Mouse (Mus musculus): ENCODE results near the gene Crim1. TPM values are rescaled to one million over a fixed set of nuclear protein-coding genes. Genes with fewer than 3 reads are reported as not detected.
A peak's percentile ranks its signal among the peaks of the same experiment; 100 is the strongest.

The Crim1 gene
- polyA plus RNA-seq, 1 experiment from 2014 or later: 2.6 TPM

GRCm38 (mm10) chr17:78403804-78404203, 203.8 kb downstream of the Crim1 start:
- Histone ChIP-seq H3K27ac (replicated peaks in 1 of 2; ENCODE audit: control insufficient read depth in 1 of 2, insufficient read depth in 1 of 2, low read depth in 2 of 2, low read length in 2 of 2) (peak overlapping the region; percentile 43 to 51), H3K9ac (ENCODE audit: low read length) (no peak overlapping the region), H3K27me3 (ENCODE audit: control insufficient read depth, insufficient read depth, low read length) (no peaks in the 10 kb centered on the region), H3K4me2 (ENCODE audit: low read length) (no peak overlapping the region), H3K36me3 (ENCODE audit: control insufficient read depth, insufficient read depth, low read length) (peaks cover 43% of the 10 kb centered on the region), H3K4me3 (ENCODE audit: control insufficient read depth in 1 of 2, insufficient read depth in 1 of 2, low read depth in 1 of 2, low read length in 2 of 2) (no peak overlapping the region), H3K4me1 (ENCODE audit: control insufficient read depth in 2 of 2, insufficient read depth in 2 of 2, low read length in 2 of 2) (peaks cover 13 to 25% of the 10 kb centered on the region in 2 experiments), H3K9me3 (ENCODE audit: control insufficient read depth, low read length) (no peaks in the 10 kb centered on the region)
- 25% methylated on average over 9 of the region's 9 CpGs for WGBS
- peak; percentile 61 for ATAC-seq (ENCODE audit: insufficient number of reproducible peaks, insufficient read depth, low FRiP score, low read depth)

- Histone ChIP-seq H3K27me3 (ENCODE audit: control insufficient read depth, insufficient read depth, low read length) (no peaks in the 10 kb centered on the region), H3K4me3 (ENCODE audit: control insufficient read depth in 1 of 2, insufficient read depth in 1 of 2, low read depth in 1 of 2, low read length in 2 of 2) (no peak overlapping the region), H3K9ac (ENCODE audit: low read length) (no peak overlapping the region), H3K9me3 (ENCODE audit: control insufficient read depth, low read length) (no peaks in the 10 kb centered on the region), H3K27ac (replicated peaks in 1 of 2; ENCODE audit: control insufficient read depth in 1 of 2, insufficient read depth in 1 of 2, low read depth in 2 of 2, low read length in 2 of 2) (no peak overlapping the region), H3K4me2 (ENCODE audit: low read length) (no peak overlapping the region), H3K36me3 (ENCODE audit: control insufficient read depth, insufficient read depth, low read length) (peaks cover 39% of the 10 kb centered on the region), H3K4me1 (ENCODE audit: control insufficient read depth in 2 of 2, insufficient read depth in 2 of 2, low read length in 2 of 2) (peaks cover 12 to 22% of the 10 kb centered on the region in 2 experiments)
- WGBS: 83% methylated on average over 3 of the region's 3 CpGs
- ATAC-seq (ENCODE audit: insufficient number of reproducible peaks, insufficient read depth, low FRiP score, low read depth): no peak
Observed at GRCm38 (mm10) chr17:78405336-78405735, 205.3 kb downstream of the Crim1 start.

GRCm38 (mm10) chr17:78406854-78407253, 206.8 kb downstream of the Crim1 start:
- Histone ChIP-seq H3K4me1 (ENCODE audit: control insufficient read depth in 2 of 2, insufficient read depth in 2 of 2, low read length in 2 of 2) (peaks cover 7 to 16% of the 10 kb centered on the region in 2 experiments), H3K27ac (replicated peaks in 1 of 2; ENCODE audit: control insufficient read depth in 1 of 2, insufficient read depth in 1 of 2, low read depth in 2 of 2, low read length in 2 of 2) (peak overlapping the region; percentile 28 to 72), H3K27me3 (ENCODE audit: control insufficient read depth, insufficient read depth, low read length) (no peaks in the 10 kb centered on the region), H3K4me2 (ENCODE audit: low read length) (no peak overlapping the region), H3K4me3 (ENCODE audit: control insufficient read depth in 1 of 2, insufficient read depth in 1 of 2, low read depth in 1 of 2, low read length in 2 of 2) (no peak overlapping the region), H3K9ac (ENCODE audit: low read length) (no peak overlapping the region), H3K36me3 (ENCODE audit: control insufficient read depth, insufficient read depth, low read length) (peaks cover 43% of the 10 kb centered on the region), H3K9me3 (ENCODE audit: control insufficient read depth, low read length) (no peaks in the 10 kb centered on the region)
- WGBS: 74% methylated on average over 10 of the region's 10 CpGs
- no peak for ATAC-seq (ENCODE audit: insufficient number of reproducible peaks, insufficient read depth, low FRiP score, low read depth)

- H3K27ac ChIP-seq (replicated peaks in 1 of 2; ENCODE audit: control insufficient read depth in 1 of 2, insufficient read depth in 1 of 2, low read depth in 2 of 2, low read length in 2 of 2): no peak overlapping the region
- H3K9ac ChIP-seq (ENCODE audit: low read length): no peak overlapping the region
- no peak overlapping the region for H3K4me3 ChIP-seq (ENCODE audit: control insufficient read depth in 1 of 2, insufficient read depth in 1 of 2, low read depth in 1 of 2, low read length in 2 of 2)
- no peaks in the 10 kb centered on the region for H3K27me3 ChIP-seq (ENCODE audit: control insufficient read depth, insufficient read depth, low read length)
- no peaks in the 10 kb centered on the region for H3K9me3 ChIP-seq (ENCODE audit: control insufficient read depth, low read length)
- ATAC-seq (ENCODE audit: insufficient number of reproducible peaks, insufficient read depth, low FRiP score, low read depth): no peak
- peaks cover 44% of the 10 kb centered on the region for H3K36me3 ChIP-seq (ENCODE audit: control insufficient read depth, insufficient read depth, low read length)
- H3K4me2 ChIP-seq (ENCODE audit: low read length): no peak overlapping the region
- H3K4me1 ChIP-seq (ENCODE audit: control insufficient read depth in 2 of 2, insufficient read depth in 2 of 2, low read length in 2 of 2): peaks cover 7 to 15% of the 10 kb centered on the region in 2 experiments
- WGBS: 14% methylated on average over 4 of the region's 4 CpGs
Observed at GRCm38 (mm10) chr17:78407581-78407980, 207.5 kb downstream of the Crim1 start.

- no peak overlapping the region for H3K4me3 ChIP-seq (ENCODE audit: control insufficient read depth in 1 of 2, insufficient read depth in 1 of 2, low read depth in 1 of 2, low read length in 2 of 2)
- H3K4me2 ChIP-seq (ENCODE audit: low read length): no peak overlapping the region
- 87% methylated on average over 10 of the region's 10 CpGs for WGBS
- no peak overlapping the region for H3K9ac ChIP-seq (ENCODE audit: low read length)
- ATAC-seq (ENCODE audit: insufficient number of reproducible peaks, insufficient read depth, low FRiP score, low read depth): no peak
- H3K9me3 ChIP-seq (ENCODE audit: control insufficient read depth, low read length): no peaks in the 10 kb centered on the region
- peaks cover 7 to 15% of the 10 kb centered on the region in 2 experiments for H3K4me1 ChIP-seq (ENCODE audit: control insufficient read depth in 2 of 2, insufficient read depth in 2 of 2, low read length in 2 of 2)
- H3K27me3 ChIP-seq (ENCODE audit: control insufficient read depth, insufficient read depth, low read length): no peaks in the 10 kb centered on the region
- no peak overlapping the region for H3K27ac ChIP-seq (replicated peaks in 1 of 2; ENCODE audit: control insufficient read depth in 1 of 2, insufficient read depth in 1 of 2, low read depth in 2 of 2, low read length in 2 of 2)
- H3K36me3 ChIP-seq (ENCODE audit: control insufficient read depth, insufficient read depth, low read length): peaks cover 42% of the 10 kb centered on the region
Observed at GRCm38 (mm10) chr17:78408386-78408785, 208.3 kb downstream of the Crim1 start.

GRCm38 (mm10) chr17:78409900-78410299, 209.9 kb downstream of the Crim1 start:
- H3K9me3 ChIP-seq (ENCODE audit: control insufficient read depth, low read length): no peaks in the 10 kb centered on the region
- peaks cover 36% of the 10 kb centered on the region for H3K36me3 ChIP-seq (ENCODE audit: control insufficient read depth, insufficient read depth, low read length)
- no peak for ATAC-seq (ENCODE audit: insufficient number of reproducible peaks, insufficient read depth, low FRiP score, low read depth)
- 74% methylated on average over 2 of the region's 2 CpGs for WGBS
- H3K27ac ChIP-seq (replicated peaks in 1 of 2; ENCODE audit: control insufficient read depth in 1 of 2, insufficient read depth in 1 of 2, low read depth in 2 of 2, low read length in 2 of 2): no peak overlapping the region
- H3K4me2 ChIP-seq (ENCODE audit: low read length): no peak overlapping the region
- H3K27me3 ChIP-seq (ENCODE audit: control insufficient read depth, insufficient read depth, low read length): no peaks in the 10 kb centered on the region
- no peak overlapping the region for H3K4me3 ChIP-seq (ENCODE audit: control insufficient read depth in 1 of 2, insufficient read depth in 1 of 2, low read depth in 1 of 2, low read length in 2 of 2)
- H3K4me1 ChIP-seq (ENCODE audit: control insufficient read depth in 2 of 2, insufficient read depth in 2 of 2, low read length in 2 of 2): peaks cover 2 to 7% of the 10 kb centered on the region in 2 experiments; a peak in 3 of 4 replicates
- no peak overlapping the region for H3K9ac ChIP-seq (ENCODE audit: low read length)

GRCm38 (mm10) chr17:78415255-78415654, 215.2 kb downstream of the Crim1 start:
- Histone ChIP-seq H3K4me2 (ENCODE audit: low read length) (no peak overlapping the region), H3K4me3 (ENCODE audit: control insufficient read depth in 1 of 2, insufficient read depth in 1 of 2, low read depth in 1 of 2, low read length in 2 of 2) (no peak overlapping the region), H3K4me1 (ENCODE audit: control insufficient read depth in 2 of 2, insufficient read depth in 2 of 2, low read length in 2 of 2) (peaks cover 4 to 13% of the 10 kb centered on the region in 2 experiments), H3K36me3 (ENCODE audit: control insufficient read depth, insufficient read depth, low read length) (peaks cover 24% of the 10 kb centered on the region), H3K27me3 (ENCODE audit: control insufficient read depth, insufficient read depth, low read length) (no peaks in the 10 kb centered on the region), H3K9me3 (ENCODE audit: control insufficient read depth, low read length) (no peaks in the 10 kb centered on the region), H3K9ac (ENCODE audit: low read length) (no peak overlapping the region), H3K27ac (replicated peaks in 1 of 2; ENCODE audit: control insufficient read depth in 1 of 2, insufficient read depth in 1 of 2, low read depth in 2 of 2, low read length in 2 of 2) (no peak overlapping the region)
- 50% methylated on average over 2 of the region's 2 CpGs for WGBS
- no peak for ATAC-seq (ENCODE audit: insufficient number of reproducible peaks, insufficient read depth, low FRiP score, low read depth)
